Mouse (Mus musculus) limb, embryonic 11.5 days (tissue): ENCODE results near the gene Clpsl2. TPM values are rescaled to one million over a fixed set of nuclear protein-coding genes. Genes with fewer than 3 reads are reported as not detected.

Experiments
- ATAC-seq: fragments of 200-750 bp; cut with Nextera tagmentation; 2 replicates; pipeline ENCODE4 v1.8.0; 2017; ENCODE audit warnings: low read depth; ENCODE audit not compliant: insufficient number of reproducible peaks, low FRiP score, low TSS enrichment
- DNase-seq: peaks from one replicate; pipeline ENCODE4 v3.0.0-alpha.2; 2015; ENCODE audit warnings: low spot score
- H3K27ac ChIP-seq: fragments of 300-500 bp; sonication (generic); replicated peaks from 2 replicates; pipeline ENCODE4 v1.5.1; 2014; ENCODE audit warnings: low read depth, mild to moderate bottlenecking, low read length
- H3K27me3 ChIP-seq: fragments of 300-500 bp; sonication (generic); 2 replicates; pipeline ENCODE4 v1.6.1; 2014; ENCODE audit warnings: mild to moderate bottlenecking, low read length, mixed read lengths; ENCODE audit not compliant: control insufficient read depth, insufficient read depth
- H3K36me3 ChIP-seq: fragments of 300-500 bp; sonication (generic); 2 replicates; pipeline ENCODE4 v1.6.1; 2014; ENCODE audit warnings: mild to moderate bottlenecking, low read length, moderate library complexity, mixed read lengths; ENCODE audit not compliant: control insufficient read depth, insufficient read depth
- H3K4me1 ChIP-seq: fragments of 300-500 bp; sonication (generic); 2 replicates; pipeline ENCODE4 v1.6.1; 2014; ENCODE audit warnings: low read length, mixed read lengths; ENCODE audit not compliant: control insufficient read depth, insufficient read depth
- H3K4me2 ChIP-seq: fragments of 300-500 bp; sonication (generic); 2 replicates; pipeline ENCODE4 v1.6.1; 2014; ENCODE audit warnings: low read depth, mild to moderate bottlenecking, moderate library complexity; ENCODE audit not compliant: severe bottlenecking
- H3K4me3 ChIP-seq: fragments of 300-500 bp; sonication (generic); 2 replicates; pipeline ENCODE4 v1.5.1; 2014; ENCODE audit warnings: low read depth, low read length
- H3K9ac ChIP-seq: fragments of 300-500 bp; sonication (generic); 2 replicates; pipeline ENCODE4 v1.6.1; 2014; ENCODE audit warnings: mild to moderate bottlenecking, low read length
- H3K9me3 ChIP-seq: fragments of 300-500 bp; sonication (generic); 2 replicates; pipeline ENCODE4 v1.6.1; 2016; ENCODE audit warnings: low read length; ENCODE audit not compliant: control insufficient read depth
- WGBS: fragments of 180-500 bp; shearing (Covaris S2); extraction: QIAGEN DNeasy Blood & Tissue Kit; methylation state at CpG from one replicate; pipeline ENCODE4 v1.1.7; 2014; 5-methylcytosine and 5-hydroxymethylcytosine counted together
- polyA plus RNA-seq: library from polyadenylated mRNA; unstranded; fragments of >200 nt; fragmentation: Nextera tagmentation; extraction: Ambion mirVana; gene quantifications from 2 replicates; pipeline ENCODE4 v1.2.1, GENCODE M21; 2014

Clpsl2 gene
- polyA plus RNA-seq, 1 experiment from 2014 or later: not detected

DNA sequence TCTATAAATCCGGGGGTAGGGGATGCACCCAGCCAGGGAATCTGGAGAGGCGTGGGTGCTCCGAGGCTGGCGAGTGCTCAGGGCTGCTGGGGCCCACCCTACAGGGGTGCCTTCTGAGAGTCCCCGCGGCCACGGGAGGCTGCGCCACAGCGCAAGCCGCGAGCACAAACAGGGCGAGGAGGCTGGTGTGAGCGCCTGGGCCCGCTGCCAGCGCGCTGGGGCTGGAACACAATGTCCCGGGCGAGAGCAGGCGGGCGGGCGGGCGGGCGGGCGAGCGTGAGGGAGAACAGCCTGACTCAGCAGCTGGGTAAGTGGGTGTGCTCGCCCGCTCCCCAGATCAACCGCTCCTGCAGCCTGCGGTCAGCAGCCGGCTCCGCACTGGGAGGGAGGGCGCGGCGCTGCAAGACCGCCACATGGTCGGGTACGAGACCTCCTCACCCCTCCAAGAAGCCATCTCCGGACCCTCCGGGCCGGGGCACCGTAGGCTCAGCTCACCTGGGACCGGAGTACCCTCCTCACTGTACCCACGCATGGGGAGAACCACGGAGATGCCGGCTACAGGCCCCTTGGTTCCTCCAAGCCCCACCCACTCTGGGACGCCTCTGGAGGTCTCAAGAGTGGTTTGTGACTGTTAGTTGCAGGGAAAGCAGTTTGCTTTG is 31.1 kb upstream of the Clpsl2 start:
- Histone ChIP-seq H3K9me3 (no peaks in the 10 kb centered on the region), H3K27ac (no peak overlapping the region), H3K4me1 (peaks cover 5% of the 10 kb centered on the region), H3K4me2 (peak overlapping the region; percentile 91), H3K4me3 (peak overlapping the region; percentile 43), H3K36me3 (no peaks in the 10 kb centered on the region), H3K27me3 (0 out of 2 replicates have a peak, but pooled peaks cover 11% of the 10 kb centered on the region), H3K9ac (peak overlapping the region; percentile 61)
- under 1% methylated on average over 46 of the region's 46 CpGs for WGBS
- ATAC-seq (peak; percentile 19; the same call in 1 of the 2 replicates), DNase-seq (peak; percentile 62)

DNA sequence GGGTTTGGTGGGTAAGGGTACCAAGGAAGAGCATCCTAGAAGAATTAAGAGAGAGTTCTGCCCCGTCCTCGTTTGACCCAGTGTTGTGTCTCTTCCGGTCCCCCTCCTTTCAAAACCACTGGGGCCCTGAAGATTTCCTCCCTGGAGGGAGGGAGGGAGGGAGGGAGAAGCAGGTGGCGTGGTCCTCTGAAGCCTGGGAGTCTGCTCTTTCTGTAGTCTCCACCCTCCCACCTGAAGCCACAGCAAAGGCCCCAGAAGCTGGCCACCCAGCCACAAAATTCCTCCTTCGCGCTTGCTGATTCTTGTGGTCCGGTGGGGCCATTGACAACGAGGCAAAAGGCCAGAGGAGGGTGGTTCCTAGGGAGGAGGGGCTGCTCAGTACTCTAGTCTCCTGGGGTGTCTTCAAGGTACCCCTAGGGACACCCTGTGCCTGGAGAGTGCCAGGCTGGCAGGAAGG is 30.6 kb upstream of the Clpsl2 start:
- H3K4me1 ChIP-seq: peaks cover 5% of the 10 kb centered on the region
- H3K9ac ChIP-seq: peak overlapping the region; percentile 61; the same call in 1 of the 2 replicates

GRCm38 (mm10) chr17:28519827-28520226 is 29.4 kb upstream of the Clpsl2 start:
- ATAC-seq (no peak), DNase-seq (no peak)
- Histone ChIP-seq H3K4me3 (no peak overlapping the region), H3K4me2 (no peak overlapping the region), H3K27ac (no peak overlapping the region), H3K9ac (no peak overlapping the region), H3K36me3 (no peaks in the 10 kb centered on the region), H3K4me1 (peaks cover 5% of the 10 kb centered on the region), H3K9me3 (no peaks in the 10 kb centered on the region), H3K27me3 (0 out of 2 replicates have a peak, but pooled peaks cover 14% of the 10 kb centered on the region)
- WGBS: 94% methylated on average over 3 of the region's 3 CpGs

More for the DNA sequence above, 30.6 kb upstream of the Clpsl2 start:
- Histone ChIP-seq H3K27ac (no peak overlapping the region), H3K9me3 (no peaks in the 10 kb centered on the region), H3K36me3 (no peaks in the 10 kb centered on the region), H3K27me3 (0 out of 2 replicates have a peak, but pooled peaks cover 14% of the 10 kb centered on the region), H3K4me2 (peak overlapping the region; percentile 91; the same call in 1 of the 2 replicates), H3K4me3 (peak overlapping the region; percentile 43)
- DNase-seq (no peak), ATAC-seq (no peak)
- 21% methylated on average over 8 of the region's 8 CpGs for WGBS

DNA sequence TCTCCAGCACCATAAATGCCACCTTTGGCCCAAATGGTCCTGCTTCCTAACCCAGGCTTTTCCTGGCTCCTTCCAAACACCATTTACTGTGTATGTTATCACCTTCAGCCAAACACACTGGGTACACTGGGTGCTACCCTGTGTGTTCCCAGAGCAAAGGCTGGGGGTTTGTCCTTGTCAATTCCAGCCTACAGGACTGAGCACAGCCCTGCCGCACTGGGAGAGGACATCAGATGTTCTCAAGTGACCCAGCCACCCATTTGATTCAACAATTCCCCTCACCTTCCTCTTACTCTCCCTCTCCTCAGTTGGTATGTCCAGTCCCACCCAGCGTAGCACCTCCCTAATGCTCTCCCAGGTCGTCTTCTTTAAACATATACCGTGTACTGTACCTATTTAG is 28.6 kb upstream of the Clpsl2 start:
- H3K27ac ChIP-seq: no peak overlapping the region
- H3K27me3 ChIP-seq: 0 out of 2 replicates have a peak, but pooled peaks cover 14% of the 10 kb centered on the region
- DNase-seq: no peak
- H3K36me3 ChIP-seq: no peaks in the 10 kb centered on the region
- H3K9me3 ChIP-seq: no peaks in the 10 kb centered on the region
- no peak overlapping the region for H3K4me3 ChIP-seq
- peaks cover 5% of the 10 kb centered on the region for H3K4me1 ChIP-seq
- WGBS: 81% methylated on average over 4 of the region's 4 CpGs
- no peak overlapping the region for H3K4me2 ChIP-seq
- no peak overlapping the region for H3K9ac ChIP-seq
- ATAC-seq: no peak

DNA sequence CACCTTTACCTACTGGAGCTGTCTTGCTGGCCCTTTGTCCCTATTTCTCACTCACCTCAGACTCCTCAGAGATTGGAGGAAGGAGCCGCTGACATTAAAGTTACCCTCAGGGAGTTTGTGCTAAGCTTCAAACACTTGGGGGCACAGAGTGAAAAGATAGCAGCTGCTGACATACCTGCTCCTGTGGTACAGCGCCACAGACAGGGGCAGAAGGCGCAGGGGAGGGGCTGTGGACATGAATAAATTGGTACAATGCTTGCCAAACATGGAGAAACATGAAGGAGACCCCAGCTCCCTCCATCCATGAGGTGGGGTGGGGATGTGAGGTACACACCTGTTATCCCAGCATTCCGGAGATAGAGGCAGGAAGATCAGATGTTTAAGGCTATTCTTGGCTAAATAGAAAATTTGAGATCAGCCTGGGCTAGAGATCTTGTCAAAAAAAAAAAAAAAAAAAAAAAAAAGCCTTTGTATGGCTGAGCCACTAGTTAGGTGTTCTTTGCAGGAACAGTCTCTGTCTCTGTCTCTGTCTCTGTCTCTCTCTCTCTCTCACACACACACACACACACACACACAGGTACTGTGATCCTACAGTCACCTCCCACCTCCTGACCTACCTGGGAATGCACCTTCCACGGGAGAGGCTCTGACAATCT is 28.0 kb upstream of the Clpsl2 start:
- Histone ChIP-seq H3K4me3 (no peak overlapping the region), H3K4me2 (no peak overlapping the region), H3K9me3 (no peaks in the 10 kb centered on the region), H3K27ac (no peak overlapping the region), H3K36me3 (no peaks in the 10 kb centered on the region), H3K4me1 (peaks cover 5% of the 10 kb centered on the region), H3K27me3 (0 out of 2 replicates have a peak, but pooled peaks cover 14% of the 10 kb centered on the region), H3K9ac (no peak overlapping the region)
- no peak for ATAC-seq
- WGBS: 57% methylated on average over 5 of the region's 5 CpGs
- no peak for DNase-seq

DNA sequence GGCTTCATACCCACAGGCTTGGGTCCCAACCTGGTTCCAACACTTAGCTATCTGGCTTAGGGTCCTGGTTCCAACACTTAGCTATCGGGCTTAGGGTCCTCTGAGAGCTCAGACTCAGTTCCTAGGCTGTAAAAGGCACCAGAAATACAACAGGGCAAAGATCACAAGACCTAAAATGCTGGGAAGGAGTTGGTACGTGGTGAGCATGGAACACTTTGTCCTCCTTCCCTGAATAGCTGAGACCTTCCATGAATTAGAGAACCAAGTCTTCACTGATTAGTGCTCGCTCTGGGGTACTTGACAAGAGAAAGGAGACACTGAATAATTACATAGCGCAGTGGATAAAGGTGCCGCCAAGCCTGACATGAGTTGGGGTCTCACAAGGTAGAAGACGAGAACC is 27.3 kb upstream of the Clpsl2 start:
- DNase-seq (no peak), ATAC-seq (no peak)
- peaks cover 5% of the 10 kb centered on the region for H3K4me1 ChIP-seq
- H3K9me3 ChIP-seq: no peaks in the 10 kb centered on the region
- peak overlapping the region; percentile 87 for H3K4me2 ChIP-seq
- no peak overlapping the region for H3K4me3 ChIP-seq
- no peak overlapping the region for H3K27ac ChIP-seq
- H3K27me3 ChIP-seq: 0 out of 2 replicates have a peak, but pooled peaks cover 14% of the 10 kb centered on the region
- H3K36me3 ChIP-seq: no peaks in the 10 kb centered on the region
- no peak overlapping the region for H3K9ac ChIP-seq
- 28% methylated on average over 6 of the region's 6 CpGs for WGBS

GRCm38 (mm10) chr17:28522623-28523354 is 26.4 kb upstream of the Clpsl2 start:
- H3K36me3 ChIP-seq: no peaks in the 10 kb centered on the region
- peaks cover 8% of the 10 kb centered on the region for H3K4me1 ChIP-seq
- H3K27ac ChIP-seq: peak overlapping the region; percentile 82
- peak overlapping the region; percentile 76 for H3K9ac ChIP-seq
- peak overlapping the region; percentile 67 for H3K4me3 ChIP-seq
- DNase-seq (peak; percentile 90), ATAC-seq (peak; percentile 78)
- H3K4me2 ChIP-seq: peak overlapping the region; percentile 87
- WGBS: under 1% methylated on average over 50 of the region's 66 CpGs
- no peaks in the 10 kb centered on the region for H3K9me3 ChIP-seq
- 0 out of 2 replicates have a peak, but pooled peaks cover 13% of the 10 kb centered on the region for H3K27me3 ChIP-seq
